Mouse (Mus musculus): ENCODE measurements around the gene Fam57b.

Fam57b gene

GRCm38 (mm10) chr7:126799050-126799467 lies 1.6 kb downstream of the Fam57b start:
- DNase-seq (ENCODE audit: low spot score), result peak; percentile 99

- DNase-seq (ENCODE audit: low spot score), result no peak
Measured at GRCm38 (mm10) chr7:126799468-126800268, 2.2 kb downstream of the Fam57b start.

GRCm38 (mm10) chr7:126800269-126801056 lies 3.0 kb downstream of the Fam57b start:
- DNase-seq (ENCODE audit: low spot score), result no peak

- DNase-seq (ENCODE audit: low spot score), result no peak
Measured at GRCm38 (mm10) chr7:126801057-126801422, 3.6 kb downstream of the Fam57b start.

- no peak for DNase-seq (ENCODE audit: low spot score)
Measured at GRCm38 (mm10) chr7:126802134-126802889, 4.8 kb downstream of the Fam57b start.

GRCm38 (mm10) chr7:126803181-126803580 lies 5.7 kb downstream of the Fam57b start:
- no peak for DNase-seq (ENCODE audit: low spot score)

GRCm38 (mm10) chr7:126803751-126804150 lies 6.3 kb downstream of the Fam57b start:
- DNase-seq (ENCODE audit: low spot score), result no peak

- no peak for DNase-seq (ENCODE audit: low spot score)
Measured at GRCm38 (mm10) chr7:126806956-126807355, 9.5 kb downstream of the Fam57b start.

- no peak for DNase-seq (ENCODE audit: low spot score)
Measured at GRCm38 (mm10) chr7:126807405-126807804, 9.9 kb downstream of the Fam57b start.

GRCm38 (mm10) chr7:126808703-126809455 lies 11.4 kb downstream of the Fam57b start:
- peak; percentile 97 for DNase-seq (ENCODE audit: low spot score)

- DNase-seq (ENCODE audit: low spot score), result no peak
Measured at GRCm38 (mm10) chr7:126809723-126810369, 12.4 kb downstream of the Fam57b start.

- no peak for DNase-seq (ENCODE audit: low spot score)
Measured at GRCm38 (mm10) chr7:126815726-126816222, 18.3 kb downstream of the Fam57b start.

GRCm38 (mm10) chr7:126816494-126816893 lies 19.0 kb downstream of the Fam57b start:
- DNase-seq (ENCODE audit: low spot score), result no peak

GRCm38 (mm10) chr7:126817595-126817994 lies 20.1 kb downstream of the Fam57b start:
- DNase-seq (ENCODE audit: low spot score), result no peak

- DNase-seq (ENCODE audit: low spot score), result no peak
Measured at GRCm38 (mm10) chr7:126818818-126819217, 21.4 kb downstream of the Fam57b start.

GRCm38 (mm10) chr7:126821835-126822511 lies 24.5 kb downstream of the Fam57b start:
- DNase-seq (ENCODE audit: low spot score), result peak; percentile 93

- DNase-seq (ENCODE audit: low spot score), result no peak
Measured at GRCm38 (mm10) chr7:126822741-126823140, 25.3 kb downstream of the Fam57b start.

- peak; percentile 33 for DNase-seq (ENCODE audit: low spot score)
Measured at GRCm38 (mm10) chr7:126823202-126823711, 25.8 kb downstream of the Fam57b start.

- DNase-seq (ENCODE audit: low spot score), result no peak
Measured at GRCm38 (mm10) chr7:126823940-126824339, 26.5 kb downstream of the Fam57b start.

- DNase-seq (ENCODE audit: low spot score), result peak; percentile 43
Measured at GRCm38 (mm10) chr7:126825403-126825802, 27.9 kb downstream of the Fam57b start.
